Mouse (Mus musculus) liver, adult 10 weeks (tissue): Measurements from ENCODE around the gene Dcaf8. TPM values are rescaled to one million over a fixed set of nuclear protein-coding genes. Genes with fewer than 3 reads are reported as not detected.

Experiments used
- polyA plus RNA-seq: library from polyadenylated mRNA; stranded (reverse); fragments of 350-450 nt; fragmentation: Illumina TruSeq; extraction: RNeasy Lipid Tissue Mini Kit (QIAGEN cat#74804); gene quantifications from one replicate; pipeline ENCODE4 v1.2.3, GENCODE M21; 2014; ENCODE audit warnings: low read depth, low replicate concordance

Gene Dcaf8
- polyA plus RNA-seq, result 55.5 TPM

DNA sequence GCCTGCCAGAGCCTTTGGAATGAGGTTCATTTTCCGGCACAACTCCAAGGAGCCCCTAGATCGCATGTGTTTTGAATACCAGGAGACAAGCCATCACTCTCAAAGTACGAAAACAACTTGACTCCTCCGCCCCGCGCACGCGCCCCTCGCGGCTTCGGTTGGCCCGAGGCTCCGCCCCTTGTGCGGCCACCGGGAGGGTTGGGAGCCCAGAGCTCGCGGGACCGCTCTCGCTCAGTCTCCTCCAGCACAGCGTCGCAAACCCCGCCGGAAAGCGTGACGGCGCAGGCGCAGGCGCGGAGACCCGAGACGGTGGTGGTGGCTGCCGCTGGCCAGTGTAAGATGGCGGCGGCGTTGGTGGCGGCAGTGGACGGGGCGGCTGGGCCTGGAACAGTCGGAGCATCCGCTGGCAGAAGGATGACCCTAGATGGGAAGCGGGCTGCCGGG lies at the start of gene Dcaf8:
Dcaf8 (plus strand) TSS at position 250 of the 444 bp plus-strand sequence.

DNA sequence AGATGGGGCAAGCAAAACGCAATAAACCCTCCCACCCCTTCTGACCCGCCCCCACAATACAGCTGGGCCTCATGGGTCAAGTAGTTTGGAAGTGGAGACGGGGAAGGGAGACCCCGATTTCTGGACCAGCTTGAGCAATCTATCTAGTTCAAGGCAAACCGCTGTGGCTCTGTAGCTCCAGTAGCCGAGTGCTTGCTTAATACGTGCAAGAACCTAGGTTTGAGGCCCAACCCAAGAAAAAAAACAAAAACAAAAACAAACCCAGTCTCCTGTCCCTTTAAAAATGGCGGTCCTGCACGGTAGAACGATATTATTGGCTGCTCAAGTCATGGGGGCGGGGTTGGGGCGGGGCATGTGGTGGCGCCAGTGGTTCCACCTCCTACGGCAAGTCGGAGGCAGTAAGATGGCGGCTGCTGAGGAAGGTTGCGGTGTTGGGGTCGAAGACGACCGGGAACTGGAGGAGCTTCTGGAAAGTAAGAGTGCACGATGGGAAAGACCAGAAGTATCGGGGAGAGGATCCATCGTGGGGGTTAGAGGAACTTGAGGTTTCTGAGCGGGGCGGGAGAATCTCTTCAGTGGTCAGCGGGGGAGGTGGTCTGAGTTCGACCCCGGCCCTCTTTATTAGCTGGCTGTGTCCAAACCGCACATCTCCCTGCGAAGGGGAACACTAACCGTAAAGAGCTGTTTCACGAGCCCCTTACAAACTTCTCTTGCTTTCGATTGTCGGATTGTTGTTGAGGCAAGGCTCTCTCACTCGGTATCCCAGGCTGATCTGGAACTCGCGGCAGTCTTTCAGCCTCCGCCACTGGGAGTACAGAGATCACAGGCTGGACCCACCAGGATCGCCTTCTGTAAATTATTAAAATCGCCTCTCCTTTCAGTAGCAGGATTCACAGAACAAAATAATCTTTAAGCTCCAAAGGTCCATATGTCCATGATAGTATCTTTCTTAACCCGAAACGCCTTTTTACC lies 21.2 kb upstream of the Dcaf8 start, which contains the start of gene Pex19:
Pex19 (plus strand) TSS at position 380 of the 972 bp plus-strand sequence.

DNA sequence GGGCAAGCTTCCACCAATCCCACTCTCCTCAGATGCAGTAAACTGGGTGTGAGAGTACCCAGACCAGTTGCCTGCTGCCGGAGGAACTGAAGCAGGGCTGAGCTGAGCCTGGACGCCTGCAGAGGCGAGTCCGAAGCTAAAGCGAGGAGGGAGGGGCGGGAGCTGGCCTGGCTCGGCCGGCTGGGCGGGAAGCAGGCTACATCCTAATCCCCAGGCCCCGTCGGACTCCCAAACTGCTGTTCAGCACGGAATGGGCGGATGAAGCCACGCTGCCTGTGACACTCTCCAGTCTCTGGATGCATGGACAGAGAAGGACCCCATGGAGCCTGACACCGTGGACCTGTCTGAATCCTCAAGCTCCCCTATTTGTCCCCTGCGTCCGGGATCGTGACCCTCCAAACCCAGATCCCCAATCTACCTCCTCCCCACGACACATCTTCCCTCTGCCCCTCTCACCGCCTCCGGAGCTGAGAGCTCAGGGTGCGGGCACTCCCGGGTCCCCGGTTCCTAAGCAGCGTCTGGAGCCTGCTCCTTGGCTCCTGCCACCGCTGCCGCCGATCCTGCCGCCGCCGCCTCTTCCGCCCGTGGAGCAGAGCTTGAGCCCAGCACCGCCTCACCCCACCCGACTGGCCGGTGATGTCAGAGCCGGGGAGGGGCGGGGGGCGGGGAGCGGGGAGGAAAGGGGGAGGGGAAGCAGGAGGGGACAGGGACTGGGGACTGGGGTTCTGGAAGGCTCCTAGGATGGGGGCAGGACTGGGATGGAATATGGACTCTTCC lies 58.4 kb downstream of the Dcaf8 start, which contains the start of gene Pea15a:
Pea15a (minus strand) TSS at position 664 of the 777 bp plus-strand sequence.

DNA sequence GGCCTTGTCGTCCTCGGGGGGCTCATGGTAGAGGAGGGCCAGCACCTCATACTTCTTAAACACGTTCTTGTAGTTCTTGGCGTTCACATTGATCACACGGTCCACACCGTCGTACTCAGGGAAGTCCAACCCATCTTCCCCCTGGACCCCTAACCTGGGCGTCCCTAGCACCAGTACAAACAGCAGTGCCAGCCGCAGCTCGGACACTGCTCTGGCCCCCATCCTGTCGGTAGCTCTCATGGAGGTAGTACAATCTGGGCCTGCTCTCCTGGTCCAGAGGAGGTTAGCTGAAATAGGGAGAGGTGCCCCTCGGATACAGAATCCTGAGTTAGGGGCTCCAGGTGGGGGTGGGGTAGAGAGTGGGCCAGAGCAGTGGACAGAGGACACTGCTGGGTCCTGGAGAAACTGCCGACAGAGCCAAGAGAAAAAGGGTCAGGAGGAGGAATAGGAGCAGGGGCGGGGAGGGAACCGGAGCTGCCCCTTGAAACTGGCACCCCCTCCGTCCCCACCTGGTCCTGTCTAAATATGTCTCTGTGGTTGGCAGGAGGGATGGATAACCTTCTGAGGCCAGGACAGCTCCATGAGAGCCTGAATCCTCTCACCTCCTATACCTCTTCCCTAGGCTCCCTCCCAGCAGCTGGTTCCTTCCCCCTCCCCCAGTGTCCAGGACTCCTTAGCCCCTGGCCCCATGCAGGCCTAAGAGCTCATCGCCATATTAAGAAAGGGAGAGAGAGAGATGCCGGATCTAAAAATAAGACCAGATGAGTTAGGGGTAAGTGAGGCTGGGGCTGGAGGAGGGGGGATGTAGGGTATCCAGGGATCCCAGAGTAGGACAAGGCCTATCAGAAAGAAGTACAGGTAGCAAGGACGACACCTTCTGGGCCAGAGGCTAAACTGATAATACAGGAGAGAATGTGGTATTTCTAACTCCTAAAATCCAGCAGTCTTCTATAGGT lies 71.8 kb downstream of the Dcaf8 start, which contains the start of gene Casq1:
Casq1 (minus strand) TSS at position 418 of the 956 bp plus-strand sequence.

Other genes with a start within 250 kb of the Dcaf8 start
- gene Slamf6, start 230.6 kb upstream of the Dcaf8 start, polyA plus RNA-seq, result 1.8 TPM
- gene Vangl2, start 119.6 kb upstream of the Dcaf8 start, polyA plus RNA-seq, result 0.24 TPM
- not detected for gene Nhlh1, start 90.5 kb upstream of the Dcaf8 start, polyA plus RNA-seq
- gene Copa, start 65.6 kb upstream of the Dcaf8 start, polyA plus RNA-seq, result 106 TPM
- 12.3 TPM for gene Ncstn, start 65.3 kb upstream of the Dcaf8 start, polyA plus RNA-seq
- gene Pex19, start 21.3 kb upstream of the Dcaf8 start, polyA plus RNA-seq, result 73.3 TPM
- 15.9 TPM for gene Pea15a, start 58.7 kb downstream of the Dcaf8 start, polyA plus RNA-seq
- not detected for gene Casq1, start 71.8 kb downstream of the Dcaf8 start, polyA plus RNA-seq
- not detected for gene Atp1a4, start 110.3 kb downstream of the Dcaf8 start, polyA plus RNA-seq
- 0.48 TPM for gene Igsf8, start 113.6 kb downstream of the Dcaf8 start, polyA plus RNA-seq
- gene Atp1a2, start 150.0 kb downstream of the Dcaf8 start, polyA plus RNA-seq, result 0.19 TPM
- gene Kcnj9, start 181.2 kb downstream of the Dcaf8 start, polyA plus RNA-seq, result not detected
- gene Kcnj10, start 193.1 kb downstream of the Dcaf8 start, polyA plus RNA-seq, result 1.0 TPM
- 7.2 TPM for gene Pigm, start 228.5 kb downstream of the Dcaf8 start, polyA plus RNA-seq